ENCODE assay signal across 8 mouse cellular contexts in the genomic region with DNA sequence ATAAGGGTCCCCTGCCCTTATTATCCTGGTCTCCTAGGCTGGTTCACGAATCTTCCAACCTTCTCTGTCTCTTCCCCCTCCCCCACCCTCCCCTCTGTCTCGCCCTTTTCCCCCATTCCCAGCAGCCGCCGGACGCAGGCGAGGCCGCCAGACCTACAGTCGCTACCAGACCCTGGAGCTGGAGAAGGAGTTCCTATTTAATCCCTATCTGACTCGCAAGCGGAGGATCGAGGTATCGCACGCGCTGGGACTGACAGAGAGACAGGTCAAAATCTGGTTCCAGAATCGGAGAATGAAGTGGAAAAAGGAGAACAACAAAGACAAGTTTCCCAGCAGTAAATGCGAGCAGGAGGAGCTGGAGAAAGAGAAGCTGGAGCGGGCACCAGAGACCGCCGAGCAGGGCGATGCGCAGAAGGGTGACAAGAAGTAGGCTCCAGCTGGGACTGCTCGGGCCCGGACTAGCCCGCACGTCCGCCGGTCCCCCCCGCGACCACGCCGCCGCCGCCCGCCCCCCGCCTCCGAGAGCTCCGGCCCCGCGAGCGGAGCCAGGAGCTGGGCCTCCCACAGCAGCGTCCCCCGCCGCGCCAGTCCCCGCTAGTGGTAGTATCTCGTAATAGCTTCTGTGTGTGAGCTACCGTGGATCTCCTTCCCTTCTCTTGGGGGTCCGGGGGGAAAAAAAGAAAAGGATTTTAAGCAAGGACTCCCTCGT. TPM values are rescaled to one million over a fixed set of nuclear protein-coding genes. Genes with fewer than 3 reads are reported as not detected.
DNase-seq lines count a peak whose midpoint lies in the region; ATAC-seq and TF ChIP-seq lines count a peak whose summit lies in the region.

No protein-coding gene starts in this region.

- ATAC-seq in hindbrain, embryonic 14.5 days (ENCODE audit: low FRiP score) = no peak
- no peak for ATAC-seq in liver, embryonic 16.5 days (ENCODE audit: low read depth)

- no peaks in the 10 kb centered on the region for H3K36me3 ChIP-seq in hindbrain, embryonic 14.5 days (replicated peaks; ENCODE audit: control insufficient read depth, insufficient read depth)
- no peaks in the 10 kb centered on the region for H3K36me3 ChIP-seq in liver, embryonic 16.5 days (ENCODE audit: control insufficient read depth, insufficient read depth)
- no peaks in the 10 kb centered on the region for H3K36me3 ChIP-seq in small intestine, adult 2 months (ENCODE audit: control insufficient read depth, insufficient read depth, low read length)

- peak overlapping the region; percentile 59 for H3K4me3 ChIP-seq in lung, adult 2 months (replicated peaks; ENCODE audit: extremely low read depth, low read depth, low read length)
- peak overlapping the region; percentile 77 for H3K4me3 ChIP-seq in brown adipose tissue, adult 24 weeks (ENCODE audit: insufficient read depth, low read depth, low read length)
- H3K4me3 ChIP-seq in hindbrain, embryonic 14.5 days (replicated peaks; ENCODE audit: low read length) = peak overlapping the region; percentile 39
- H3K4me3 ChIP-seq in liver, embryonic 16.5 days (ENCODE audit: low read depth, low read length) = peak overlapping the region; percentile 35
- H3K4me3 ChIP-seq in small intestine, adult 2 months (ENCODE audit: low read depth, low read length) = peak overlapping the region; percentile 51

- H3K9me3 ChIP-seq in hindbrain, embryonic 14.5 days (ENCODE audit: control insufficient read depth, low read length) = no peaks in the 10 kb centered on the region
- no peaks in the 10 kb centered on the region for H3K9me3 ChIP-seq in liver, embryonic 16.5 days (replicated peaks; ENCODE audit: control insufficient read depth, low read length)

- 2% methylated on average over 49 of the region's 49 CpGs for WGBS in lung, adult 2 months
- WGBS in hindbrain, embryonic 14.5 days = under 1% methylated on average over 42 of the region's 49 CpGs
- 1% methylated on average over 42 of the region's 49 CpGs for WGBS in liver, embryonic 16.5 days (ENCODE audit: insufficient replicate concordance)
- WGBS in small intestine, adult 2 months = 3% methylated on average over 47 of the region's 49 CpGs

- no peak for DNase-seq in lung, adult 2 months
- no peak for DNase-seq in lung, postnatal 36 days
- no peak for DNase-seq in hindbrain, embryonic 14.5 days (ENCODE audit: low spot score)
- DNase-seq in testis, postnatal 14 days (ENCODE audit: low spot score) = no peak
- DNase-seq in cerebellum, postnatal 25 days = no peak

- peak overlapping the region; percentile 96 for H3K27ac ChIP-seq in brown adipose tissue, adult 24 weeks (replicated peaks; ENCODE audit: low read depth, low read length)
- peak overlapping the region; percentile 69 for H3K27ac ChIP-seq in hindbrain, embryonic 14.5 days
- no peak overlapping the region for H3K27ac ChIP-seq in liver, embryonic 16.5 days (ENCODE audit: low read length)
- H3K27ac ChIP-seq in small intestine, adult 2 months (ENCODE audit: insufficient read depth, low read depth, low read length) = peak overlapping the region; percentile 57

- no peak for TF ChIP-seq CTCF in lung, adult 2 months (IDR thresholded peaks at IDR 0.05; ENCODE audit: insufficient read depth, low read length)
- TF ChIP-seq CTCF in small intestine, adult 2 months (IDR thresholded peaks at IDR 0.05; ENCODE audit: extremely low read depth, insufficient read length, insufficient replicate concordance, low read depth, low read length) = peak; percentile 5; the same call in 1 of the 2 replicates

- TF ChIP-seq POLR2A in lung, adult 2 months (IDR thresholded peaks at IDR 0.05; ENCODE audit: borderline replicate concordance, extremely low read depth, low read depth, low read length) = 0 out of 2 replicates have a peak, but pooled peaks have one; percentile 13
- TF ChIP-seq POLR2A in small intestine, adult 2 months (IDR thresholded peaks at IDR 0.05; ENCODE audit: low read depth, low read length) = 0 out of 2 replicates have a peak, but pooled peaks have one; percentile 8

- H3K4me2 ChIP-seq in hindbrain, embryonic 14.5 days (replicated peaks) = peak overlapping the region; percentile 46
- peak overlapping the region; percentile 17; the same call in 1 of the 2 replicates for H3K4me2 ChIP-seq in liver, embryonic 16.5 days (ENCODE audit: low read depth, low read length)

- H3K4me1 ChIP-seq in lung, adult 2 months (ENCODE audit: control insufficient read depth, insufficient read depth, low read length) = 0 out of 2 replicates have a peak, but pooled peaks cover 2% of the 10 kb centered on the region
- no peaks in the 10 kb centered on the region for H3K4me1 ChIP-seq in brown adipose tissue, adult 24 weeks (ENCODE audit: control insufficient read depth, insufficient read depth, insufficient read length, low read length)
- H3K4me1 ChIP-seq in hindbrain, embryonic 14.5 days (replicated peaks; ENCODE audit: control insufficient read depth, insufficient read depth, low read length) = no peaks in the 10 kb centered on the region
- no peaks in the 10 kb centered on the region for H3K4me1 ChIP-seq in liver, embryonic 16.5 days (ENCODE audit: control insufficient read depth, low read depth, low read length)
- H3K4me1 ChIP-seq in small intestine, adult 2 months (ENCODE audit: control insufficient read depth, insufficient read depth, insufficient read length, low read length) = no peaks in the 10 kb centered on the region; the same call in 1 of the 2 replicates

- peaks cover 89% of the 10 kb centered on the region for H3K27me3 ChIP-seq in hindbrain, embryonic 14.5 days (ENCODE audit: control insufficient read depth, insufficient read depth, low read length)
- H3K27me3 ChIP-seq in liver, embryonic 16.5 days (ENCODE audit: control insufficient read depth, insufficient read depth, low read depth, low read length) = peaks cover 99% of the 10 kb centered on the region
- H3K27me3 ChIP-seq in small intestine, adult 2 months (ENCODE audit: control insufficient read depth, insufficient read depth, low read length) = peaks cover 87% of the 10 kb centered on the region

- H3K9ac ChIP-seq in hindbrain, embryonic 14.5 days = peak overlapping the region; percentile 63
- H3K9ac ChIP-seq in liver, embryonic 16.5 days (ENCODE audit: low read depth, low read length) = no peak overlapping the region

RNA-seq across cellular contexts. Expression of a gene that starts 2.2 kb away (rescaled TPM):
- 0.52 and 1.1 TPM in 2 replicates for polyA plus RNA-seq in lung, adult 2 months (2012; rRNA removed)
- polyA plus RNA-seq in brown adipose tissue, adult 24 weeks (2012; ENCODE audit: insufficient read depth, insufficient read length, missing spikeins) = 2.1 and 2.6 TPM in 2 replicates
- 40.8 and 45.6 TPM in 2 replicates for polyA plus RNA-seq in hindbrain, embryonic 14.5 days (2014; fragmentation: Nextera tagmentation; extraction: Ambion mirVana)
- 0.18 and 0.25 TPM in 2 replicates for polyA plus RNA-seq in liver, embryonic 16.5 days (2015; fragmentation: Nextera tagmentation; extraction: Ambion mirVana)
- 0.17 and 1.5 TPM in 2 replicates for polyA plus RNA-seq in small intestine, adult 2 months (2012; rRNA removed)

RNA-seq across cellular contexts. Expression of a gene that starts 2.5 kb away (rescaled TPM):
- 0.18 and 0.44 TPM in 2 replicates for polyA plus RNA-seq in lung, adult 2 months (2012; rRNA removed)
- polyA plus RNA-seq in brown adipose tissue, adult 24 weeks (2012; ENCODE audit: insufficient read depth, insufficient read length, missing spikeins) = 0.58 and 1.9 TPM in 2 replicates
- 41.2 and 50.6 TPM in 2 replicates for polyA plus RNA-seq in hindbrain, embryonic 14.5 days (2014; fragmentation: Nextera tagmentation; extraction: Ambion mirVana)
- polyA plus RNA-seq in liver, embryonic 16.5 days (2015; fragmentation: Nextera tagmentation; extraction: Ambion mirVana) = not detected in 2 replicates
- polyA plus RNA-seq in small intestine, adult 2 months (2012; rRNA removed) = 0.38 and 5.3 TPM in 2 replicates

RNA-seq across cellular contexts. Expression of a gene that starts 8.1 kb away (rescaled TPM):
- 8.1 and 8.2 TPM in 2 replicates for polyA plus RNA-seq in lung, adult 2 months (2012; rRNA removed)
- polyA plus RNA-seq in brown adipose tissue, adult 24 weeks (2012; ENCODE audit: insufficient read depth, insufficient read length, missing spikeins) = 0.91 and 1.9 TPM in 2 replicates
- 71.4 and 90.1 TPM in 2 replicates for polyA plus RNA-seq in hindbrain, embryonic 14.5 days (2014; fragmentation: Nextera tagmentation; extraction: Ambion mirVana)
- polyA plus RNA-seq in liver, embryonic 16.5 days (2015; fragmentation: Nextera tagmentation; extraction: Ambion mirVana) = 0.08 TPM in 1 of 2 replicates, not detected in the other
- 1.0 and 8.3 TPM in 2 replicates for polyA plus RNA-seq in small intestine, adult 2 months (2012; rRNA removed)

RNA-seq across cellular contexts. Expression of a gene that starts 12.9 kb away (rescaled TPM):
- polyA plus RNA-seq in lung, adult 2 months (2012; rRNA removed) = 0.14 TPM in 1 of 2 replicates, not detected in the other
- polyA plus RNA-seq in brown adipose tissue, adult 24 weeks (2012; ENCODE audit: insufficient read depth, insufficient read length, missing spikeins) = not detected in 2 replicates
- 10.7 and 22.4 TPM in 2 replicates for polyA plus RNA-seq in hindbrain, embryonic 14.5 days (2014; fragmentation: Nextera tagmentation; extraction: Ambion mirVana)
- not detected in 2 replicates for polyA plus RNA-seq in liver, embryonic 16.5 days (2015; fragmentation: Nextera tagmentation; extraction: Ambion mirVana)
- polyA plus RNA-seq in small intestine, adult 2 months (2012; rRNA removed) = 0.14 TPM in 1 of 2 replicates, not detected in the other

RNA-seq across cellular contexts. Expression of a gene that starts 18.9 kb away (rescaled TPM):
- polyA plus RNA-seq in lung, adult 2 months (2012; rRNA removed) = 12.1 and 15.6 TPM in 2 replicates
- polyA plus RNA-seq in brown adipose tissue, adult 24 weeks (2012; ENCODE audit: insufficient read depth, insufficient read length, missing spikeins) = 1.1 and 1.2 TPM in 2 replicates
- polyA plus RNA-seq in hindbrain, embryonic 14.5 days (2014; fragmentation: Nextera tagmentation; extraction: Ambion mirVana) = 140 and 157 TPM in 2 replicates
- 0.26 and 0.37 TPM in 2 replicates for polyA plus RNA-seq in liver, embryonic 16.5 days (2015; fragmentation: Nextera tagmentation; extraction: Ambion mirVana)
- 1.8 and 3.2 TPM in 2 replicates for polyA plus RNA-seq in small intestine, adult 2 months (2012; rRNA removed)

Comparison
In these comparisons a context has a peak if more than half of its experiments do, and no peak if none do; other contexts are left out.
1. RNA of a gene that starts 2.2 kb away (polyA plus RNA-seq): 40.8 to 45.6 TPM in hindbrain, embryonic 14.5 days; 2.1 to 2.6 TPM in brown adipose tissue, adult 24 weeks, 0.17 to 1.5 TPM in small intestine, adult 2 months, 0.52 to 1.1 TPM in lung, adult 2 months and 0.18 to 0.25 TPM in liver, embryonic 16.5 days; every median in the first group is over 10 times any median in the second.
2. Peak in every context shown above with its lines, with median percentiles within 50 percentile points of each other: H3K4me3 ChIP-seq.